Mouse (Mus musculus) monocyte, adult 2 months (primary cell): ENCODE data around the gene Sostdc1.

Experiments used
- DNase-seq, 2 experiments: peaks; one replicate each; pipeline ENCODE4 v3.0.0; 2022; ENCODE audit warnings: low spot score in 2 of 2, low read depth in 1 of 2

The Sostdc1 gene

DNA sequence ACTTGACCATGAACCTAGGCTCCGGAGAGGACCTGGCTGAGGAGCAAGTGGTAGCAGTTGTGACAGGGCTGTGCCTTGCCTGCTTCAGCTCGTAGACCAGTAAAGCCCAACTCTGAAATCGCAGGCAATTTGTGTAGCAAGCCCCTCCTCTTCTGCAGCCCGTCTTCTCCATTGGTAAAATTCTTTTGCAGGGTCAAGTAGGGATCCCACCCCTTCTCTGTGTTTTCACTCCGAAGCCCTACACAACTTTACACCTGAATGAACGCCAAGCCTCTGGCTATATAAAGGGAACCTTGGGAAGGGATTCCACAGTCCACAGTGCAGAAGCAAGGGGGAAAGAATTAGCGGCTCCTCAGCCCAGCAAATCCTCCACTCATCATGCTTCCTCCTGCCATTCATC, at the start of gene Sostdc1:
Sostdc1 (plus strand) TSS at position 224 of the 400 bp plus-strand sequence.
- DNase-seq: no peak

DNA sequence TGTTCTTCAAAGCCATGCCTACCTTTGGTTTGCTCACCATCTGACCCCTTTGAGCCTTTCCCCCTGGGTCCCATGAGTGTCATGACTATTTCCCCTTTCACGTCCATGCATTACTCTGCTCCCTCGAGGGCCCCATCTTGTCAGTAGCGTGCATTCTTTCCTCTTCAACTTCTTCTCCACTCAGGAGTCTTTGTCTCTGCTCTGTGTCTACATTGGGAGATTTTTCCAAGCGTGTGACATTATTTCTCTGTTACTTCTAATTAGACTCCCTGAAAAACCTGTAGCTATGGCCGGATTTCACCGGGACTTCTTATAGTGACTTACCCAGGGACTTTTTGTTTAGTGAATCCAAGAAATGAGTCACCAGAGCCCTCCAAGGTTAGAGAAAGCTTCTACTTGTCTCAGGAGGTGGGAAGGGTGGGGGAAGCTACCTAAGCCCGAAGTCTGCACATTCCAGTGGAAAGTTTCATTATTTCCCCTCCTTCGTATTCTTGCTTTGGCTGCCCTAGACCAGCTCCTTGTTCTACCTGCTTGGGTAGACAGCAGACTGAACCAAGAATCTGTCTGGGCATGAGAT, 46.2 kb upstream of the Sostdc1 start:
- DNase-seq: no peak

DNA sequence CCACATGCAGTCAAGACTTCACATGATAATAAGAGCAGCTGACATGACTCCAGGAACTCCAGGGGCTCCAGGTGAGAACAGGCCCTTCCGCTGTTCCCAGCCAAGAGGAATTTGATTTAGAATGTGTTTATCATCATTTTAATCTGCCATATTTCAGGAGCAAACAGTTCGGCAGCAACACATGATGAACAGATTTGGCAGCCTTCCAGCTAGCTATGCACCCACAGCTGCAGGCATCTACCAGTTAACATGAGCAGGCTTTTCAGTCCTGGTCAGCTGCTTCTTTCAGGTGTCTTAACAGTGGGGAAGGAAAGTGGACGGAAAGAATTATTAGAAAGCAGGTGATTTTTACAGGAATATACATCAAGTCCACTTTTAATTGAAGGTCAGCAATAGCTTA, 39.1 kb upstream of the Sostdc1 start:
- DNase-seq: no peak

GRCm38 (mm10) chr12:36289634-36290033, 24.3 kb upstream of the Sostdc1 start:
- no peak for DNase-seq

DNA sequence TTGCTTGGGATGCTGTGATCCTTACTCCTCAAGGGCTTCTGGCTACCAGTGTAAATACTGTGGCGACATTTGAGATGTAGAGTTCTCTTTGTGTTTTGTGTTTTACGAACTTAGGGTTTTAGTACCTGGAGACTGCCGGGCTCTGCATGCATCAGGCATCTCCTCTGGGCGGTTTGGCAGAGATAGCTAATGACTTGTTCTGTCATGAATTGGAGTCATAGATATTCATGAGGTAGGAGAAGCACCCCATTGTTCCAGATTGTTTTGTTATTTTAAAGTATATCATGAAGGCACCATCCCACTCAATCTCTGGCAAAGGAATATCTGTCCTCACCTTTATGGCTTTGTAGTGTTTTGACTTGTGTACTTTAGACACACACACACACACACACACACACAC, 23.5 kb upstream of the Sostdc1 start:
- no peak for DNase-seq

GRCm38 (mm10) chr12:36291346-36291745, 22.6 kb upstream of the Sostdc1 start:
- no peak for DNase-seq

- no peak for DNase-seq
Measured at GRCm38 (mm10) chr12:36302326-36302725, 11.6 kb upstream of the Sostdc1 start.

- DNase-seq: no peak
Measured at GRCm38 (mm10) chr12:36302905-36303642, 10.9 kb upstream of the Sostdc1 start.

DNA sequence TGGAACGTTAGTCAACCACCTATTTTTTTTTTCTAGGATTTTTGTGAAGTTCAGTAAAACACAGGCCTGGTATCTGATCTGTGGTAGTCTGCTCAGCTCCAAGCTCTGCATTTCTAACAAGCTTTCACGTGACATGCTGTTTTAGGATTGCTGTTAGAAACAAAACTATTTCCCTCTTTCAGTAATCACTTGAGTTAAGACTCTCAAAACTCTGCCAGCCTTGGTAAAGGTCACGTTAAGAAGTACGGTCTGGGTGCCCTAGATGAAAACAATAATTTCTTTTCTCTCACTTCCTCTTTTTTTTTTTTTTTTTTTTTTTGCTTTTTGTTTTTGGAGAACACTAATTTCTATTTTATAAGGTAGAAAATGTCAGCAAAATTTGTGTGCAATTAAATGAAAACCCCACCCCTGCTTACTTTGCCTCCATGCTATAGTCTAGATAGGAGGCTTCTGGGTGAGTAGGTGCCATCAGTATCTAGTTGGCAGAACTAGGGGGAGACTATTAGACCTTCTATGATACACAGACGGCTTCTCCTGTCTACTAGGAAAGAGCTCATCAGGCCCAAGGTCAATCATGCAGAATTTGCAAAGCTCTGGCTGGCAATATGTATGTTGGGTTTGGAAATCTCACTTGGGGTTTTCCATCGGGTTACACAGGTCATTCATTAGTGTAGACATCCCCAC, 5.1 kb upstream of the Sostdc1 start:
- DNase-seq: no peak

- DNase-seq: no peak
Measured at GRCm38 (mm10) chr12:36313015-36313414, 924 bp upstream of the Sostdc1 start.

GRCm38 (mm10) chr12:36314446-36314845, 507 bp downstream of the Sostdc1 start:
- DNase-seq: no peak

- DNase-seq: no peak
Measured at GRCm38 (mm10) chr12:36315527-36315926, 1.6 kb downstream of the Sostdc1 start.

- no peak for DNase-seq
Measured at GRCm38 (mm10) chr12:36316056-36316455, 2.1 kb downstream of the Sostdc1 start.

DNA sequence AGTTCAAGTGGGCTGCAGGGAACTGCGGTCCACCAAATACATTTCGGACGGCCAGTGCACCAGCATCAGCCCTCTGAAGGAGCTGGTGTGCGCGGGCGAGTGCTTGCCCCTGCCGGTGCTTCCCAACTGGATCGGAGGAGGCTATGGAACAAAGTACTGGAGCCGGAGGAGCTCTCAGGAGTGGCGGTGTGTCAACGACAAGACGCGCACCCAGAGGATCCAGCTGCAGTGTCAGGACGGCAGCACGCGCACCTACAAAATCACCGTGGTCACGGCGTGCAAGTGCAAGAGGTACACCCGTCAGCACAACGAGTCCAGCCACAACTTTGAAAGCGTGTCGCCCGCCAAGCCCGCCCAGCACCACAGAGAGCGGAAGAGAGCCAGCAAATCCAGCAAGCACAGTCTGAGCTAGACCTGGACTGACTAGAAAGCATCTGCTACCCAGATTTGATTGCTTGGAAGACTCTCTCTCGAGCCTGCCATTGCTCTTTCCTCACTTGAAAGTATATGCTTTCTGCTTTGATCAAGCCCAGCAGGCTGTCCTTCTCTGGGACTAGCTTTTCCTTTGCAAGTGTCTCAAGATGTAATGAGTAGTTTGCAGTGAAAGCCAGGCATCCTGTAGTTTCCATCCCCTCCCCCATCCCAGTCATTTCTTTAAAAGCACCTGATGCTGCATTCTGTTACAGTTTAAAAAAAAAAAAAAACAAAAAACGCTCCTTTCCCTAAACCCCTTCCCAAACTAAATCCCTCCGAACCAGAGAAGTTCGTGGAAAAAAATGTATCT, 3.3 kb downstream of the Sostdc1 start:
- DNase-seq: no peak

GRCm38 (mm10) chr12:36317820-36318135, 3.8 kb downstream of the Sostdc1 start:
- DNase-seq: no peak

GRCm38 (mm10) chr12:36326101-36326521, 12.2 kb downstream of the Sostdc1 start:
- DNase-seq: no peak

GRCm38 (mm10) chr12:36332676-36333075, 18.7 kb downstream of the Sostdc1 start:
- DNase-seq: no peak

- DNase-seq: no peak
Measured at GRCm38 (mm10) chr12:36333837-36334281, 19.9 kb downstream of the Sostdc1 start.

DNA sequence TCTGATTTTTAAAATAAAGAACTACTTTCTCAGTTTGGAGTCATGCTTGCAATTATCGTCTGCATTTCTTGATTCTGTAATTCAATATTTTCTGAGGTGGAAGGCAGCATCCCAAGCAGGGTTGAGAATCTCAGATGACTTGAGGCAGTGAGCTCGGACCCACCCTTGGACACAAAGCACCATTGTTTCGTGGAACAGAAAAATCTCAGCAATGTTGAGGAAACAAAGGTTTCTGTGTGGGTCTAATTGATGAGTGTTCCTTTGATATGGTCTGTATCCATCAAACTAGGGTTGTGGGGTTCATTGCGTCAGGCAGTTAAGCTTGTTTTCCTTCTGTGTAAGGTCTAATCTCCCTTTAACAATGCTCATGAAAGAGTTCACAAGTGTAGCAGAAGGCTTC, 30.2 kb downstream of the Sostdc1 start:
- DNase-seq: no peak

GRCm38 (mm10) chr12:36360064-36360463, 46.1 kb downstream of the Sostdc1 start:
- DNase-seq: no peak

DNA sequence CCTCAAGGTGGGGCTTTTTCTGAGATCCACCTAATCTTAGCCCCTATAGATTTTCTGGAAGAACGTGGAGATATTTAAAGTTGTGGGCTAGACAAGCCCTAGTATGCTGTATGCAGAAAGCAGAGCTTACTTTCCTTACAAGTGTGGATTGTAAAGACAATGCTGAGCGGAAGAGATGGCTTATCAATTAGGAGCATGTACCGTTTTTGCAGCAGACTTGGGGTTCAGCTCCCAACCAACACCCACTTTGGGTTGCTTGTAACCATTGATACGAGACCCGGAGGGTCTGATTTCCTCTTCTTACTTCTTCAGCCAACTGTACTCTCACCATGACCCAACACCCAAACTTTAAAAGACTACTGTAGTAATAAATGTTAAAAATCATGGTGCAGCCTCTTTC, 46.8 kb downstream of the Sostdc1 start:
- DNase-seq: no peak

- DNase-seq: no peak
Measured at GRCm38 (mm10) chr12:36364013-36364412, 50.1 kb downstream of the Sostdc1 start.
